Mouse (Mus musculus): ENCODE measurements around the gene Sall4. TPM values are rescaled to one million over a fixed set of nuclear protein-coding genes. Genes with fewer than 3 reads are reported as not detected.
A peak's percentile ranks its signal among the peaks of the same experiment; 100 is the strongest.

Sall4 gene
- not detected in 2 replicates for polyA plus RNA-seq (2012; rRNA removed)

GRCm38 (mm10) chr2:168767582-168767981 is at the start of gene Sall4:
Gene Sall4, minus strand, starts transcription at chr2:168767943.
- no peak for TF ChIP-seq CTCF (conservative IDR thresholded peaks at IDR 0.05; ENCODE audit: insufficient read depth, insufficient read length, low read depth, low read length)
- no peak for TF ChIP-seq POLR2A (IDR thresholded peaks at IDR 0.05; ENCODE audit: low read depth, low read length)
- WGBS, result 16% methylated on average over 10 of the region's 10 CpGs
- no peak within 1 kb of the TSS for H3K27ac ChIP-seq (ENCODE audit: insufficient read depth, low read depth, low read length)
- H3K4me3 ChIP-seq (ENCODE audit: insufficient read depth, low read depth, low read length), result no peak within 1 kb of the TSS
- H3K27me3 ChIP-seq (replicated peaks; ENCODE audit: control insufficient read depth, insufficient read depth, low read length), result no peaks in the 10 kb centered on the region; the same call in 1 of the 2 replicates
- no peak for DNase-seq
- no peaks in the 10 kb centered on the region for H3K4me1 ChIP-seq (ENCODE audit: control insufficient read depth, insufficient read depth, low read length)
- no peaks in the 10 kb centered on the region for H3K36me3 ChIP-seq (ENCODE audit: control insufficient read depth, insufficient read depth, low read length)

- DNase-seq, result no peak
- H3K27me3 ChIP-seq (replicated peaks; ENCODE audit: control insufficient read depth, insufficient read depth, low read length), result no peaks in the 10 kb centered on the region
- no peak overlapping the region for H3K4me3 ChIP-seq (ENCODE audit: insufficient read depth, low read depth, low read length)
- H3K36me3 ChIP-seq (ENCODE audit: control insufficient read depth, insufficient read depth, low read length), result no peaks in the 10 kb centered on the region
- H3K27ac ChIP-seq (ENCODE audit: insufficient read depth, low read depth, low read length), result no peak overlapping the region
- TF ChIP-seq CTCF (conservative IDR thresholded peaks at IDR 0.05; ENCODE audit: insufficient read depth, insufficient read length, low read depth, low read length), result no peak
- TF ChIP-seq POLR2A (IDR thresholded peaks at IDR 0.05; ENCODE audit: low read depth, low read length), result no peak
- 41% methylated on average over 6 of the region's 6 CpGs for WGBS
- no peaks in the 10 kb centered on the region for H3K4me1 ChIP-seq (ENCODE audit: control insufficient read depth, insufficient read depth, low read length)
Measured at GRCm38 (mm10) chr2:168813243-168813642, 45.5 kb upstream of the Sall4 start.

DNA sequence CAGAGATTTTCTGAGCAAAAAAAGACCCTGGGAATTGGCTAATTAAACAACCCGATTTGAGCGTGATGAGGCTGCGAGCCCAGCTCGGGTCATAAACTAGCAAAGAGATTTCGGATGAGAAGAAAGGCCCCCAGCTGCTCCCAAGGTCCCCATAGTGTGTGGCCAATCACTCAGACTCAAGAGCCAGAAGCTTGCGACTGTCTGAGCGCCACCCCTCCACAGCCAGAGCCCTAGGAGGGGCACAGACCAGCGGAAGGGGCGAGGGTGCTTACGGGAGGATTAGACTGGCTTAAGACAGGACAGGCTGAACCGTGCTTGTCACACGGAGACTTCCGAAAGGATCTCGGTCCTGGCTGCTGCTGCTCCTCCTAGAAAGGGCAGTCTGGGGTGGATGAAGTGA is 42.2 kb upstream of the Sall4 start:
- WGBS, result 10% methylated on average over 14 of the region's 14 CpGs

GRCm38 (mm10) chr2:168807681-168808080 is 39.9 kb upstream of the Sall4 start:
- no peak for TF ChIP-seq POLR2A (IDR thresholded peaks at IDR 0.05; ENCODE audit: low read depth, low read length)
- no peak for TF ChIP-seq CTCF (conservative IDR thresholded peaks at IDR 0.05; ENCODE audit: insufficient read depth, insufficient read length, low read depth, low read length)
- Histone ChIP-seq H3K36me3 (ENCODE audit: control insufficient read depth, insufficient read depth, low read length) (no peaks in the 10 kb centered on the region), H3K4me3 (ENCODE audit: insufficient read depth, low read depth, low read length) (no peak overlapping the region), H3K4me1 (ENCODE audit: control insufficient read depth, insufficient read depth, low read length) (no peaks in the 10 kb centered on the region), H3K27me3 (replicated peaks; ENCODE audit: control insufficient read depth, insufficient read depth, low read length) (no peaks in the 10 kb centered on the region), H3K27ac (ENCODE audit: insufficient read depth, low read depth, low read length) (no peak overlapping the region)
- 57% methylated on average over 4 of the region's 4 CpGs for whole genome bisulfite sequencing
- DNase-seq, result no peak

More for the DNA sequence above, 42.2 kb upstream of the Sall4 start:
- no peak for DNase-seq
- Histone ChIP-seq H3K36me3 (ENCODE audit: control insufficient read depth, insufficient read depth, low read length) (no peaks in the 10 kb centered on the region), H3K27me3 (replicated peaks; ENCODE audit: control insufficient read depth, insufficient read depth, low read length) (no peaks in the 10 kb centered on the region), H3K4me3 (ENCODE audit: insufficient read depth, low read depth, low read length) (no peak overlapping the region), H3K27ac (ENCODE audit: insufficient read depth, low read depth, low read length) (no peak overlapping the region), H3K4me1 (ENCODE audit: control insufficient read depth, insufficient read depth, low read length) (no peaks in the 10 kb centered on the region)
- TF ChIP-seq CTCF (conservative IDR thresholded peaks at IDR 0.05; ENCODE audit: insufficient read depth, insufficient read length, low read depth, low read length) (no peak), POLR2A (IDR thresholded peaks at IDR 0.05; ENCODE audit: low read depth, low read length) (no peak)

DNA sequence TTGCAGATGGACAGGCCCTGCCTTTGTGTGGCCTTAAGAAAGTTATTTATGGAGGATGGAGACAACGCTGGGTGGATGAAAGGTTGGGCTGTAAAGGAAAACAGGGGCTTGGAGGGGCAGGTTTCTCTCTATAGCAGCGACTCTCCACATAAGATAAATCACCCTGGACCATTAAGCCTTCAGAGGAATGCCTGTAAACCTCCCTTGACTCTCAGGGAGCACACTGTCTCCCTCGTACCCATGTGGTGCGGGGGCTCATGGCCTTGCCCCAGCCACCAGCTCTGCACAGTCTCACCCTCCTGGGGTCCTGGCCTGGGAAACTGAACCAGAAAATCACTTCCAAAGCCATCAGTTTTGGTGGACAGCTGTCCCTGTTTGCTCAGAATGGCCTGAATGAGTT is 36.1 kb upstream of the Sall4 start:
- no peak overlapping the region for H3K27ac ChIP-seq (ENCODE audit: insufficient read depth, low read depth, low read length)
- no peak for DNase-seq
- no peaks in the 10 kb centered on the region for H3K27me3 ChIP-seq (replicated peaks; ENCODE audit: control insufficient read depth, insufficient read depth, low read length)
- H3K36me3 ChIP-seq (ENCODE audit: control insufficient read depth, insufficient read depth, low read length), result no peaks in the 10 kb centered on the region
- no peak overlapping the region for H3K4me3 ChIP-seq (ENCODE audit: insufficient read depth, low read depth, low read length)
- TF ChIP-seq POLR2A (IDR thresholded peaks at IDR 0.05; ENCODE audit: low read depth, low read length) (no peak), CTCF (conservative IDR thresholded peaks at IDR 0.05; ENCODE audit: insufficient read depth, insufficient read length, low read depth, low read length) (no peak)
- no peaks in the 10 kb centered on the region for H3K4me1 ChIP-seq (ENCODE audit: control insufficient read depth, insufficient read depth, low read length)
- WGBS, result 61% methylated on average over 4 of the region's 4 CpGs

DNA sequence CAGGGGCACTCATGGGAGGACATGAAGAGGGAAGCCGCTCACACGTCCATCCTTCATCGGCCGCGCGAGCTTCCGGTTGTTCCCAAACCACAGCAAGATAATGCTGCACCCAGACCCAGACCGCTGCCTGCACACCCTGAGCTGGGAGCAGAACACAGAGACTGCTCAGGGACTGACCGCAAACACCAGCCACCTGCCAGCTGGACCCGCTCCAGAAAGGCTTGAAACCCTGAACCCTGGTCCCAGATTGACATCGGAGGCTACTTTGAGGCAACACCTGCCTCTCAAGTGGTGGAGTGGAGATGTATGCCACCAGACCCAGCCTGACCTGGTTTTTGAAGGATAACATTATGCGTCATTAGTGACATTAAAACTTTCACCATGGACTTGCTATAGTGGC is 31.6 kb upstream of the Sall4 start:
- 76% methylated on average over 12 of the region's 12 CpGs for WGBS
- H3K4me1 ChIP-seq (ENCODE audit: control insufficient read depth, insufficient read depth, low read length), result no peaks in the 10 kb centered on the region
- H3K4me3 ChIP-seq (ENCODE audit: insufficient read depth, low read depth, low read length), result no peak overlapping the region
- no peak overlapping the region for H3K27ac ChIP-seq (ENCODE audit: insufficient read depth, low read depth, low read length)
- H3K36me3 ChIP-seq (ENCODE audit: control insufficient read depth, insufficient read depth, low read length), result no peaks in the 10 kb centered on the region
- no peaks in the 10 kb centered on the region for H3K27me3 ChIP-seq (replicated peaks; ENCODE audit: control insufficient read depth, insufficient read depth, low read length)
- TF ChIP-seq CTCF (conservative IDR thresholded peaks at IDR 0.05; ENCODE audit: insufficient read depth, insufficient read length, low read depth, low read length) (no peak), POLR2A (IDR thresholded peaks at IDR 0.05; ENCODE audit: low read depth, low read length) (no peak)
- peak; percentile 21 for DNase-seq

GRCm38 (mm10) chr2:168798921-168799320 is 31.2 kb upstream of the Sall4 start:
- Histone ChIP-seq H3K36me3 (ENCODE audit: control insufficient read depth, insufficient read depth, low read length) (no peaks in the 10 kb centered on the region), H3K27me3 (replicated peaks; ENCODE audit: control insufficient read depth, insufficient read depth, low read length) (no peaks in the 10 kb centered on the region), H3K27ac (ENCODE audit: insufficient read depth, low read depth, low read length) (no peak overlapping the region), H3K4me1 (ENCODE audit: control insufficient read depth, insufficient read depth, low read length) (no peaks in the 10 kb centered on the region), H3K4me3 (ENCODE audit: insufficient read depth, low read depth, low read length) (no peak overlapping the region)
- TF ChIP-seq CTCF (conservative IDR thresholded peaks at IDR 0.05; ENCODE audit: insufficient read depth, insufficient read length, low read depth, low read length), result no peak
- TF ChIP-seq POLR2A (IDR thresholded peaks at IDR 0.05; ENCODE audit: low read depth, low read length), result no peak
- DNase-seq, result no peak
- 89% methylated on average over 7 of the region's 7 CpGs for WGBS
